Mouse (Mus musculus): ENCODE data around the gene Gm45713. TPM values are rescaled to one million over a fixed set of nuclear protein-coding genes. Genes with fewer than 3 reads are reported as not detected.

Gene Gm45713
- polyA plus RNA-seq (2012; rRNA removed) = 0.16 TPM in 1 of 2 replicates, not detected in the other

DNA sequence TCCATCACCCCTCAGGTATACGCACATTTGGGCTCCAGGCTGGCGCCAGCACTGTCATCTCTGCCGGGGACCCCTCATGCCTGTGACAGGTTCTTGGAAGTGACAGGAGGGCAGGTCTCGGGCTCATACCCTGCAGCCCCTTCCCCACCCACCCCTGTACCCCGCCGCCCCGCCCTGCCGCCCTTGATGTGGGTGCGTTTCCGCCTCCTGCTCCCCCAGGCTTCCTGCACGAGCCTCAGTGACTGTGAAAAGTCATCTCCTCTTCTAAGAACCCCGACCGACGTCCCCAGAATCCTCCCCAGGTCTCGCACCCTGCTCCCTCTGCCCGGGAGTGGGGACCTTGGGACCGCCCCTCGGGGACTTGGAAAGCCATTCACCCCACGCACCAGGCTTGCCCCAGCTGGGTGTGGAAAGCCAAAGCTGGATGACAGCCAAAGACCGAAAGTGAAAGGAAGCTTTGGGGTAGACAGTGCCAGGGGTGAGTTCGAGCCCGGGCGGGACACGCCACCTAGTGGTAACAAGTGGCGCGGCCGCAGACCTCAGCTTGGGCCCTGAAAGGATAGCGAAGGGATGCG is at the start of gene Gm45713, which contains the start of gene Flt3l:
Gm45713 (minus strand) TSS at position 239 of the 575 bp plus-strand sequence.
Flt3l (minus strand) TSS at position 440 of the 575 bp plus-strand sequence.
- WGBS = 2% methylated on average over 29 of the region's 29 CpGs
- no peaks in the 10 kb centered on the region for H3K27me3 ChIP-seq (ENCODE audit: control insufficient read depth, insufficient read depth, low read length)
- no peaks in the 10 kb centered on the region; the same call in 1 of the 2 replicates for H3K4me1 ChIP-seq (ENCODE audit: control insufficient read depth, insufficient read depth, low read length)
- H3K27ac ChIP-seq (ENCODE audit: insufficient read depth, low read length) = peak within 1 kb of the TSS; percentile 44
- peak within 1 kb of the TSS; percentile 80 for H3K4me3 ChIP-seq (replicated peaks; ENCODE audit: insufficient read depth, low read depth, low read length)
- DNase-seq = peak; percentile 89 to 93
- TF ChIP-seq POLR2A (IDR thresholded peaks at IDR 0.05; ENCODE audit: borderline replicate concordance, insufficient read depth, low read length) (no peak), CTCF (IDR thresholded peaks at IDR 0.05; ENCODE audit: borderline replicate concordance, insufficient read depth, low read depth, low read length) (peak; percentile 92)

DNA sequence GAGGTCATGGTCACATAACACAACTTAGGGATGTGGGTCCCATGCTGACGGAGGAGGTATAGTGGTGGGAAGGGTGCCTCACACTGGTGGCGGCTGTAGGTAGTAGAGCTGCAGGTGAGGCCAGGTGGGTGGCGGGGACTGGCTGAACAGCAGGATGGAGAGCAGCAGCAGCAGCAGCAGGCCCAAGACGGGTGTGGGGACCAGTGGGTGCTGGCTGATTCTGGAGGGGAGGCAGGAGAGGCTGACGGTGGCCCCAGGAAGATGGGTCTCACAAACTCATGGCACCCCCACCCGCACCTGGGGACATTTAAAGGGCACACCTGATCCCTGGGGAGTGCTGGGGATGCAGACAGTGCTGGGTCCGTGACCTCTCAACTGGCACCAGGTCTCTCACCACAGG is 47.6 kb upstream of the Gm45713 start:
- 78% methylated on average over 7 of the region's 7 CpGs for WGBS
- TF ChIP-seq CTCF (IDR thresholded peaks at IDR 0.05; ENCODE audit: borderline replicate concordance, insufficient read depth, low read depth, low read length) (no peak), POLR2A (IDR thresholded peaks at IDR 0.05; ENCODE audit: borderline replicate concordance, insufficient read depth, low read length) (no peak)
- no peak overlapping the region for H3K4me3 ChIP-seq (replicated peaks; ENCODE audit: insufficient read depth, low read depth, low read length)

DNA sequence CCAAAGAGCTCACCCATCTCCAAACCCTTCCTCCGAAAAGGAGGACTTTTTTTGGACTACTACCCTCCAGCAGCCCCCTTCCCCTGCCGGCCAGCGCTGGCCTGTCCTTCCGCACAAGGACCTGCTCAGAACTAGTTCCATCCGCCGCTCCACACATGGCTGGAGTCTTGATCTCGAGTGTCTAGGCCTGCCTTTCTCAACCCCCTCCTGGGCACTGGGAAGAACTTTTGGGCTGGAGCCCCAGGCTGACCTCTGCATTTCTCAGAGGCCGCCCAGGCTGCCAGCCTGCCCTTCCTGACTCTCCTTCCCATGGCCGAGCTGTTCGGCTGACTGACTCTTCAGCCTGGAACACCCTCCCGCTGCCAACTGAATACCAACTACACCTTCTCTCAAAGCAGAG is 46.6 kb upstream of the Gm45713 start:
- H3K4me1 ChIP-seq (ENCODE audit: control insufficient read depth, insufficient read depth, low read length) = 0 out of 2 replicates have a peak, but pooled peaks cover 6% of the 10 kb centered on the region
- 8% methylated on average over 11 of the region's 11 CpGs for WGBS
- peak overlapping the region; percentile 21; the same call in 1 of the 2 replicates for H3K27ac ChIP-seq (ENCODE audit: insufficient read depth, low read length)
- TF ChIP-seq POLR2A (IDR thresholded peaks at IDR 0.05; ENCODE audit: borderline replicate concordance, insufficient read depth, low read length) (no peak), CTCF (IDR thresholded peaks at IDR 0.05; ENCODE audit: borderline replicate concordance, insufficient read depth, low read depth, low read length) (no peak)
- H3K27me3 ChIP-seq (ENCODE audit: control insufficient read depth, insufficient read depth, low read length) = no peaks in the 10 kb centered on the region
- peak in 1 of 2 experiments; percentile 44 for DNase-seq
- H3K4me3 ChIP-seq (replicated peaks; ENCODE audit: insufficient read depth, low read depth, low read length) = peak overlapping the region; percentile 50

More for the DNA sequence above, 47.6 kb upstream of the Gm45713 start:
- Histone ChIP-seq H3K4me1 (ENCODE audit: control insufficient read depth, insufficient read depth, low read length) (peaks cover 12% of the 10 kb centered on the region), H3K27ac (ENCODE audit: insufficient read depth, low read length) (no peak overlapping the region), H3K27me3 (ENCODE audit: control insufficient read depth, insufficient read depth, low read length) (no peaks in the 10 kb centered on the region)
- DNase-seq = no peak

DNA sequence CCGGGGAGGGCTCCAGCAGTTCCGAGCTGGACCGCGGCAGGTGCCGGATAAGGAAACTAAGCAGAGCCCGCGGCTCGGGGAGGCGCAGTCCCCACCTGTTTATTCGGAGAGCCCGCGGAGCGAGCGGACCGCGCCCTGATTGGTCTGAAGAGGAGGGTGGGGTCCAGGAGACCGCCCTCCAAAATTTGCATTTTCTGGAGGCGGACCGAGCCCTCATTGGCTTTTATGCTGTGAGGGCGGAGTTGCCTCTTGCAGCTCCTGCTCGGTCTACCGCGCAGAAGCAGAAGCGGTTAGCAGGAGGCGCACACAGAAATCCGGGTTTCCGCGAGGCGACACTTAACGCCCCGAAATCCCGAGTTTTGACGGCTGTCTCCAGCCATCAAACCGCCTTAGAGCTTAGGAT is 46.2 kb upstream of the Gm45713 start:
- peak overlapping the region; percentile 21; the same call in 1 of the 2 replicates for H3K27ac ChIP-seq (ENCODE audit: insufficient read depth, low read length)

DNA sequence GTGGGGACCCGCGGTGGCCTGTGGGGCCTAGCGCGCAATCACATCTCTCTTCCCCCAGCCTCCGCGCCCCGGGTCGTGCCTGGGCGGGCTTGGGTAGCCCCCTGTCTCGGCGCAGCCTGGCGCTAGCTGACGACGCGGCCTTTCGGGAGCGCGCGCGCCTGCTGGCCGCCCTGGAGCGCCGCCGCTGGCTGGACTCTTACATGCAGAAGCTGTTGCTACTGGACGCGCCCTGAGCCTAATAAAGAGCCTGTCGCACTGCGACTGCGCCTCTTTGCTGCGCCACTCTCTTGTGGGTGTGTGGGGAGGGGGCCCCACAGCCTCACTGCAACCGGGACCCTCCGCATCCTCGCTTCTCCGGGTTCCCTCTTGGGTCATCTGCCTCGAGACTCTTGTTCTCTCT is 45.5 kb upstream of the Gm45713 start:
- WGBS = 3% methylated on average over 35 of the region's 35 CpGs
- peaks cover 6% of the 10 kb centered on the region; the same call in 1 of the 2 replicates for H3K4me1 ChIP-seq (ENCODE audit: control insufficient read depth, insufficient read depth, low read length)
- no peak overlapping the region for H3K27ac ChIP-seq (ENCODE audit: insufficient read depth, low read length)
- H3K4me3 ChIP-seq (replicated peaks; ENCODE audit: insufficient read depth, low read depth, low read length) = no peak overlapping the region
- no peak for DNase-seq
- H3K27me3 ChIP-seq (ENCODE audit: control insufficient read depth, insufficient read depth, low read length) = no peaks in the 10 kb centered on the region
- TF ChIP-seq CTCF (IDR thresholded peaks at IDR 0.05; ENCODE audit: borderline replicate concordance, insufficient read depth, low read depth, low read length) (no peak), POLR2A (IDR thresholded peaks at IDR 0.05; ENCODE audit: borderline replicate concordance, insufficient read depth, low read length) (no peak)

More for the DNA sequence above, 46.2 kb upstream of the Gm45713 start:
- H3K27me3 ChIP-seq (ENCODE audit: control insufficient read depth, insufficient read depth, low read length) = no peaks in the 10 kb centered on the region
- peak; percentile 88 to 93 for DNase-seq
- peak overlapping the region; percentile 50 for H3K4me3 ChIP-seq (replicated peaks; ENCODE audit: insufficient read depth, low read depth, low read length)
- WGBS = under 1% methylated on average over 34 of the region's 34 CpGs
- TF ChIP-seq CTCF (IDR thresholded peaks at IDR 0.05; ENCODE audit: borderline replicate concordance, insufficient read depth, low read depth, low read length) (no peak), POLR2A (IDR thresholded peaks at IDR 0.05; ENCODE audit: borderline replicate concordance, insufficient read depth, low read length) (peak; percentile 73; the same call in 1 of the 2 replicates)
- H3K4me1 ChIP-seq (ENCODE audit: control insufficient read depth, insufficient read depth, low read length) = 0 out of 2 replicates have a peak, but pooled peaks cover 6% of the 10 kb centered on the region

DNA sequence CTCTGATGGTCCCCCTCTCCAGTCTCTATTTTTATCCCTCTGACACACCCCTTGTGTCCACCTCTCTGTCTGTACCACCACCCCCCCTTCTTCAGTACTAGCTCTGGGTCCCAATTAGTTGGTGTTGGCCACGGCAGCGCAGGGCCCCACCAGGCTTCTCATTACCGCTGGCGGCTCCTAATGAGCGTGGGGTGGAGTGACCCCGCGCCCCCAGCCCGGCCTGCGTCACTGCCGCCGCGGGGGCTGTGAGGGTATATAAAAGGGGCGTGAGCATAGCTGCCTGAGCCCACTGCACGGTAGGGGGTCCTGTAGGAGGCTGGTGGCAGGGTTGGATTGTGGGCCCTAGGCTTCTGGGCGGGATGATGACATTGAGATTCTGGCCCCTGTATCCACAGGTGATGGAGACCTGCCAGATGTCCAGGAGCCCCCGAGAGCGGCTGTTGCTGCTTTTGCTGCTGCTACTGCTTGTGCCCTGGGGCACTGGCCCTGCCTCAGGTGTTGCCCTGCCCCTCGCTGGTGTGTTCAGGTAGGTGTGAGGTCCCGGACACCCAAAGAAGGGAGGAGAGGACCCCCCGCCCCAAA is 45.0 kb upstream of the Gm45713 start, which contains the start of gene Pth2:
Pth2 (plus strand) TSS at position 100 of the 582 bp plus-strand sequence.
- DNase-seq = no peak
- Histone ChIP-seq H3K4me3 (replicated peaks; ENCODE audit: insufficient read depth, low read depth, low read length) (no peak within 1 kb of the TSS), H3K4me1 (ENCODE audit: control insufficient read depth, insufficient read depth, low read length) (peaks cover 11% of the 10 kb centered on the region), H3K27me3 (ENCODE audit: control insufficient read depth, insufficient read depth, low read length) (no peaks in the 10 kb centered on the region), H3K27ac (ENCODE audit: insufficient read depth, low read length) (no peak within 1 kb of the TSS)
- 18% methylated on average over 20 of the region's 20 CpGs for WGBS
- TF ChIP-seq POLR2A (IDR thresholded peaks at IDR 0.05; ENCODE audit: borderline replicate concordance, insufficient read depth, low read length) (no peak), CTCF (IDR thresholded peaks at IDR 0.05; ENCODE audit: borderline replicate concordance, insufficient read depth, low read depth, low read length) (no peak)

DNA sequence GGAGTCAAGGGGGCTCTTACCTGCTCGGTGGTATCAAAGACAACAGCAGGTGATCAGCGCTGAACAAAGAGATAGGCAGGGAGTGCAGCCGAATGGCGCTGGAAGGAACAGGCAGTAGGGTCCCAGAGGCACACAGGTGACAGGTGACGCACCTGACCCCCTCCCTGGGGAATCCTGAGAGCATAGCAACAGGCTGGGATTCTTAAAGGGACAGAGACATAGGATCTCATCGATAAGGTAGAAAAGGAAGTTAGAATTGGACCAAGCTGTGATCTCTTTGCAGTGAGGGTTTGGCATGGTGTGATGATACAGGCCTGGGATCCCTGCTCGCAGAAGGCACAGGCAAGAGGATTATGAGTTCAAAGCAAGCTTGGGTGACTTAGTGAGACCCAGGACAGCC is 43.4 kb upstream of the Gm45713 start, which contains the start of gene Gfy:
Gfy (minus strand) TSS at position 101 of the 400 bp plus-strand sequence.
- Histone ChIP-seq H3K27me3 (ENCODE audit: control insufficient read depth, insufficient read depth, low read length) (no peaks in the 10 kb centered on the region; the same call in 1 of the 2 replicates), H3K4me3 (replicated peaks; ENCODE audit: insufficient read depth, low read depth, low read length) (no peak within 1 kb of the TSS), H3K27ac (ENCODE audit: insufficient read depth, low read length) (no peak within 1 kb of the TSS), H3K4me1 (ENCODE audit: control insufficient read depth, insufficient read depth, low read length) (peaks cover 14% of the 10 kb centered on the region)
- TF ChIP-seq POLR2A (IDR thresholded peaks at IDR 0.05; ENCODE audit: borderline replicate concordance, insufficient read depth, low read length) (no peak), CTCF (IDR thresholded peaks at IDR 0.05; ENCODE audit: borderline replicate concordance, insufficient read depth, low read depth, low read length) (no peak)
- DNase-seq = no peak
- WGBS = 41% methylated on average over 7 of the region's 7 CpGs
